Mouse (Mus musculus) liver, embryonic 11.5 days (tissue): ENCODE data around the gene Rpn1. TPM values are rescaled to one million over a fixed set of nuclear protein-coding genes. Genes with fewer than 3 reads are reported as not detected.

Source experiments
- ATAC-seq: fragments of 200-750 bp; cut with Nextera tagmentation; replicated peaks from 2 replicates; pipeline ENCODE4 v1.8.0; 2017; ENCODE audit warnings: moderate number of reproducible peaks, mild to moderate bottlenecking, moderate TSS enrichment, moderate library complexity; ENCODE audit not compliant: low FRiP score
- DNase-seq: peaks from one replicate; pipeline ENCODE4 v3.0.0-alpha.2; 2017; ENCODE audit warnings: low spot score
- H3K27ac ChIP-seq: fragments of 300-500 bp; sonication (generic); 2 replicates; pipeline ENCODE4 v1.5.1; 2014; ENCODE audit warnings: mild to moderate bottlenecking, low read depth, low read length, control low read depth
- H3K27me3 ChIP-seq: fragments of 300-500 bp; sonication (generic); replicated peaks from 2 replicates; pipeline ENCODE4 v1.6.1; 2014; ENCODE audit warnings: low read length, mixed read lengths; ENCODE audit not compliant: control insufficient read depth, insufficient read depth
- H3K36me3 ChIP-seq: fragments of 300-500 bp; sonication (generic); 2 replicates; pipeline ENCODE4 v1.6.1; 2014; ENCODE audit warnings: mild to moderate bottlenecking, low read length, moderate library complexity, mixed read lengths; ENCODE audit not compliant: control insufficient read depth, insufficient read depth
- H3K4me1 ChIP-seq: fragments of 300-500 bp; sonication (generic); replicated peaks from 2 replicates; pipeline ENCODE4 v1.6.1; 2014; ENCODE audit warnings: low read length, mixed read lengths; ENCODE audit not compliant: control insufficient read depth, insufficient read depth
- H3K4me2 ChIP-seq: fragments of 300-500 bp; sonication (generic); 2 replicates; pipeline ENCODE4 v1.6.1; 2014; ENCODE audit warnings: mild to moderate bottlenecking, control low read depth, moderate library complexity
- H3K4me3 ChIP-seq: fragments of 300-500 bp; sonication (generic); 2 replicates; pipeline ENCODE4 v1.5.1; 2014; ENCODE audit warnings: low read depth, low read length, control low read depth
- H3K9ac ChIP-seq: fragments of 300-500 bp; sonication (generic); 2 replicates; pipeline ENCODE4 v1.6.1; 2014; ENCODE audit warnings: low read depth, low read length, control low read depth
- H3K9me3 ChIP-seq: fragments of 300-500 bp; sonication (generic); 2 replicates; pipeline ENCODE4 v1.6.1; 2016; ENCODE audit warnings: low read length, inconsistent platforms, mixed read lengths; ENCODE audit not compliant: control insufficient read depth
- WGBS: fragments of 180-500 bp; shearing (Covaris S2); extraction: QIAGEN DNeasy Blood & Tissue Kit; methylation state at CpG from one replicate; pipeline ENCODE4 v1.1.7; 2014; 5-methylcytosine and 5-hydroxymethylcytosine counted together
- polyA plus RNA-seq: library from polyadenylated mRNA; unstranded; fragments of >200 nt; fragmentation: Nextera tagmentation; extraction: Ambion mirVana; gene quantifications from 2 replicates; pipeline ENCODE4 v1.2.1, GENCODE M21; 2014

Rpn1 gene
- polyA plus RNA-seq, 1 experiment from 2014 or later = 384 TPM

DNA sequence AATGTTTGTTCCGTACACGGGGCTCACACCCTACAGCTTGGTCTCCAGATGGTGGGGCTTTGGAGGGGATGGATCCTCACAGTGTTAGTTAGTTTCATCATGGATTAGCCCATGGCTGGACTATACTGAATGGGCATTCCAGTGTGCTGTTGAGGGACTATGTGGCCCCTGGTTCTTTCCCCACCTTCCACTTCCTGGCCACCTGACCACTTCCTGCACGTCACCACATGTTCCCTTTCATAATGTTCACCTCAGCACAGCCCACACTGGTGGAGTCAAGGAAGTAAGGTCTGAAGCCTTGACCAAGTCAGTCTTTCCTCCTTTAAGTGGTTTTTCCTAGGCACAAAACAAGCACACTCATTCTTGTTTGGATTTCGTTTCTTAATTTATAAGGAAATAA lies 23.7 kb upstream of the Rpn1 start:
- WGBS = 59% methylated on average over 4 of the region's 4 CpGs
- ATAC-seq (no peak), DNase-seq (no peak)
- Histone ChIP-seq H3K9ac (no peak overlapping the region), H3K27ac (no peak overlapping the region), H3K9me3 (no peaks in the 10 kb centered on the region), H3K36me3 (no peaks in the 10 kb centered on the region), H3K27me3 (no peaks in the 10 kb centered on the region), H3K4me3 (no peak overlapping the region), H3K4me2 (no peak overlapping the region), H3K4me1 (peaks cover 2% of the 10 kb centered on the region; the same call in 1 of the 2 replicates)

DNA sequence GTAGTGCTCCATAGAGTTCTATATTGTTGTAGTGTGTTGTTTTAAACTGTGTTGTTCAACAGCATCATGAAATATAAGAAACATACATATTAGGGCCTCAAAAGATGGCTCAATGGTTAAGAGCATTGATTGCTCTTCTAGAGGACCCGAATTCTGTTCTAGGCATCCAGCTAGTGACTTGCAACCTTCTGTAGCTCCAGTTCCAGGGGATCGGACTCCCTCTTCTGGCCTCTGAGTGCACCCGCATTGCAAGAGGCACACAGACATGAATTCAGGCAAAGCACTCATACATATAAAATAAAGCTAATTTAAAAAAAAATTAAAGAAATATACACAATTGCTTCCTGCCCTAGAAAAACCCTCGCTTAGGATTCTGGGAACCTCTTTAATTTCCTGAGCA lies 22.9 kb upstream of the Rpn1 start:
- no peaks in the 10 kb centered on the region for H3K36me3 ChIP-seq
- H3K4me1 ChIP-seq = 0 out of 2 replicates have a peak, but pooled peaks cover under 1% of the 10 kb centered on the region
- H3K27ac ChIP-seq = no peak overlapping the region
- H3K27me3 ChIP-seq = no peaks in the 10 kb centered on the region
- no peaks in the 10 kb centered on the region for H3K9me3 ChIP-seq
- WGBS = 81% methylated on average over 4 of the region's 4 CpGs
- no peak for ATAC-seq
- DNase-seq = no peak
- H3K4me2 ChIP-seq = no peak overlapping the region
- no peak overlapping the region for H3K9ac ChIP-seq
- no peak overlapping the region for H3K4me3 ChIP-seq

DNA sequence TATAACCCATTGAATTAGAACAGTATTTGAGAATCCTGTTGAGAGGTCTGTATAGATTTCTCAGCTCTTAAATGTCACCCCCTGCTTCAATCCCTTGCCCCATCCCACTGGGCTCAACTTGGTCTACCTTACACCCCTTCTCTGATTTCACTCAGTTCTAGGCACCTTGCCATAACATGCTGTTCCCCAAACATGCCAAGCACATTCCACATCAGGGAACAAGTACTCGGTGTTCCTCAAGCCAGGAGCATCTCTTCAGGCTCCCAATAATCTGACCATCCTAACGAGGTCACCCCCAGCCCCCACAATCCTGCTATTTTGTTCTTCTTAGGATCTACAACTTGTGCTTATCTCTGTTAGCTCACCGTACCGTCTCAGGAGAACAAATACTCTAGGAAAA lies 21.9 kb upstream of the Rpn1 start:
- Histone ChIP-seq H3K36me3 (no peaks in the 10 kb centered on the region), H3K9ac (no peak overlapping the region), H3K4me3 (no peak overlapping the region), H3K4me1 (no peaks in the 10 kb centered on the region), H3K27ac (no peak overlapping the region), H3K27me3 (no peaks in the 10 kb centered on the region), H3K4me2 (no peak overlapping the region), H3K9me3 (no peaks in the 10 kb centered on the region)
- DNase-seq (no peak), ATAC-seq (no peak)
- WGBS = 78% methylated on average over 4 of the region's 4 CpGs

DNA sequence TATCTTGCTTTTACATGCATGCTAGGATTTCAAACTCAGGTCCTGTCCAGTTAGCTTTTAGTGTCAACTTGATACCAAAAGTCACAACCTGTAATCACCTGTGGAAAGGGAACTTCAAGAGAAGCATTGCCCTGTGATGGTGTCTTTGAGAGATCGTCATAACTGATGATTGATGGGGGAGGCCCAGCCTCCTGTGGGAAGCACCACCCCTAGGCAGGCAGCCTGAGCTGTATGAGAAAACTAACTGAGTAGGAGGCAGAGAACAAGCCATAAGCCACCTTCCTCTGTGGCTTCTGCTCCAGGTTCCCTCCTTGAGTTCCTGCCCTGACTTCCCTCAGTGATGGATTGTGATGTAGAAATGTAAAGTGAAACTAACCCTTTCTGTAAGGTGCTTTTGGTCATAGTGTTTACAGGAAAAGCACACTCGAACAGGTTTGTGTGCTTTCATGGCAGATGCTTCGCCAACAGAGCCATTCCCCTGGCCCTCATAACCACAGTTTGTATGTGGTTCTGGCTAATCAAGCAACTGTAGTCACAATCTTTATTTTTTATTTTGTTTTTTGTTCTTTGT lies 20.1 kb upstream of the Rpn1 start:
- 71% methylated on average over 3 of the region's 3 CpGs for WGBS
- Histone ChIP-seq H3K4me1 (no peaks in the 10 kb centered on the region), H3K9me3 (no peaks in the 10 kb centered on the region), H3K27ac (no peak overlapping the region), H3K27me3 (no peaks in the 10 kb centered on the region), H3K4me2 (no peak overlapping the region), H3K4me3 (no peak overlapping the region), H3K9ac (no peak overlapping the region), H3K36me3 (no peaks in the 10 kb centered on the region)
- ATAC-seq (no peak), DNase-seq (no peak)

DNA sequence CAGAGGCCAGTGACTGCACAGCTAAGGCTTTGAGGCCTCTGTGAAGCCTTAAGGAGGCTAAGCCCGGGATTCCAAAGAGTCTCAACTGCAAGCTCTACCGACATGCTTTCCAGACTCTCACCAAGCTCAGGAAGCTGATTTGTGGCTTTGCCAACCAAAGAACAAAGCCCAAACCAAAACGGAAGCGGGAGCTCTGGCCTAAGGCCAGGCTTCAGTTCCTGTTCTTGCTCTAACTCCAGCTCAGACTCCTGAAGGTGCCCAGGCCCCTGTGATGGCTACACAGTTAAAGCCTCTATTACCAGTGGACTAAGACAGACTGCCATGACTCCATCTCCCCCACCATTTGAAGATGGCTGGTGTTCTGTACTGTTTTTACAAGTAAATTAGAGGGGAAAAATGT lies 19.2 kb upstream of the Rpn1 start:
- H3K36me3 ChIP-seq = no peaks in the 10 kb centered on the region
- 0 out of 2 replicates have a peak overlapping the region, but pooled peaks have one; percentile 19 for H3K27ac ChIP-seq
- H3K9me3 ChIP-seq = no peaks in the 10 kb centered on the region
- no peak for DNase-seq
- no peaks in the 10 kb centered on the region for H3K4me1 ChIP-seq
- H3K27me3 ChIP-seq = no peaks in the 10 kb centered on the region
- no peak overlapping the region for H3K4me3 ChIP-seq
- no peak overlapping the region for H3K9ac ChIP-seq
- ATAC-seq = no peak
- no peak overlapping the region for H3K4me2 ChIP-seq
- 32% methylated on average over 4 of the region's 4 CpGs for WGBS

DNA sequence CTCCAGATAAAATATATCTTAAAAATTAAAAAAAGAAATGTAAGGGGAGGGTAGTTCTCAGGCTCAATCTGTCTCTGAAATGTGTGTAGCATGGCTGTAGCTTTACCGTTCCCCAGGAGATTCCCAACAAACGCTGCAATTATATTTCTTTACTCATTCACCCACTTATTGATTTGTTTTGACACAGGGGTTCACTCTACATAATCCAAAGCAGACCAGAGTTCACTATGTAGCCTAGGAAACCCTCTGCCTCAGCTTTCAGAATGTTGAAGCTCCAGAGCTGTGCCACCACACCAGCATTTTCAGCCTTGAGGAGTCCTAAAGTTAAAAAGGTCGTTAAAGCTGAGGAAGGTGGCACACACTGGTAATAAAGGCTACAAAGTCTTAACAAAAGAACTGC lies 18.3 kb upstream of the Rpn1 start:
- Histone ChIP-seq H3K36me3 (no peaks in the 10 kb centered on the region), H3K27ac (no peak overlapping the region), H3K9ac (no peak overlapping the region), H3K4me1 (no peaks in the 10 kb centered on the region), H3K4me3 (no peak overlapping the region), H3K4me2 (no peak overlapping the region), H3K9me3 (no peaks in the 10 kb centered on the region), H3K27me3 (no peaks in the 10 kb centered on the region)
- DNase-seq (no peak), ATAC-seq (no peak)
- 76% methylated on average over 3 of the region's 3 CpGs for WGBS

DNA sequence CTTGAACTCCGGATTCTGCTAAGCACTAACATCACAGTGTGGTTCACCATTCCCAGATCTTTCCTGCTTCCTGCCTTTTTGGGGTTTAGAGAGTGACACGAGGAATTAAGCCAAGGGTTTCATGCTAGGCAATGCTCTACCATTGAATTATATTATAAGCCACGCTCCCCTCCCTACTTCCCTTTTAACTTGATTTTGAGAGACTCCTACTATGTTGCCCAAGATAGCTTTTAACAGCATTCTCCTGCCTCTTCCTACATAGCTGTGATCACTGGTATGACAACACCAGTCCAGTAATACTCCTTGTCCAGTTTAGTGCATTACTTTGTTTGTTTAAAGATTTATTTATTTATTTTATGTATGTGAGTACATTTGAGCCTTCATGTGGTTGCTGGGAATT lies 16.6 kb upstream of the Rpn1 start:
- WGBS = 47% methylated on average over 3 of the region's 3 CpGs
- Histone ChIP-seq H3K9me3 (no peaks in the 10 kb centered on the region), H3K27me3 (no peaks in the 10 kb centered on the region), H3K27ac (no peak overlapping the region), H3K4me1 (no peaks in the 10 kb centered on the region), H3K4me3 (no peak overlapping the region), H3K36me3 (no peaks in the 10 kb centered on the region), H3K4me2 (no peak overlapping the region), H3K9ac (no peak overlapping the region)
- no peak for ATAC-seq
- DNase-seq = no peak

DNA sequence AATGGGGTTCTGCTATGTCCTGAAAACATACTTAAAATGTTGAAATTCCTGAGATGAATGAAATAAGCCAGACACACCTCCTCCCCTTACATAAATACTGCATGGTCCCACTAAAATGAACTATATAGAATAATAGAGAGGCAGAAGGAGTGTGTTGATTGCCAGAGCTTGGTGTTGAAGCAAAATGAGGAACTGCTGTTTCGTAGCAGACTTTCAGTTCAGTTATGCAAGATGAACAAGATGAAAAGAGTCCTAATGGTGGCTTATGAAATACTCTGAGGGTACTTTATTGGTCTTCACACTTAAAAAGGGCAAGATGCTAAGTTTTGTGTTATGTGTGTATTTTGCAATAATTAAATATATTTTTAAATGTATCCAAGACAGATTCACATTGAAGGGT lies 15.5 kb upstream of the Rpn1 start:
- WGBS = 63% methylated on average over 1 of the region's 1 CpGs

DNA sequence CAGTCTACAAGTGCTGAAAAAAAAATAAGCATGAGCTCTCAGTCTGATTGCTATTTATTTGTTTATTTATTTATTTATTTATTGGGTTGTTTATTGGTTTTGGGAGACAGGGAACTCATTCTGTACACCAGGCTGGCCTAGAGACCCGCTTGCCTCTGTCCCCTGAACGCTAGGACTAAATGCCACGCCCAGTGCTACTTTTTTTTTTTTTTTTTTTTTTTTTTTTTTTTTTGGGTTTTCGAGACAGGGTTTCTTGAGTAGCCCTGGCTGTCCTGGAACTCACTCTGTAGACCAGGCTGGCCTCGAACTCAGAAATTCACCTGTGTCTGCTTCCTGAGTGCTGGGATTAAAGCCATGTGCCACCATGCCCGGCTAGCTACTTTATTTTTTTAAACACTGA lies 13.8 kb upstream of the Rpn1 start:
- H3K27me3 ChIP-seq = no peaks in the 10 kb centered on the region
- no peak overlapping the region for H3K4me3 ChIP-seq
- H3K4me1 ChIP-seq = no peaks in the 10 kb centered on the region
- H3K27ac ChIP-seq = no peak overlapping the region
- H3K9me3 ChIP-seq = no peaks in the 10 kb centered on the region
- no peaks in the 10 kb centered on the region for H3K36me3 ChIP-seq
- DNase-seq (no peak), ATAC-seq (no peak)
- no peak overlapping the region for H3K9ac ChIP-seq
- no peak overlapping the region for H3K4me2 ChIP-seq
- 66% methylated on average over 6 of the region's 6 CpGs for WGBS

More for the DNA sequence above, 15.5 kb upstream of the Rpn1 start:
- ATAC-seq (no peak), DNase-seq (no peak)
- Histone ChIP-seq H3K4me3 (no peak overlapping the region), H3K4me1 (no peaks in the 10 kb centered on the region), H3K9me3 (no peaks in the 10 kb centered on the region), H3K9ac (no peak overlapping the region), H3K27ac (no peak overlapping the region), H3K36me3 (no peaks in the 10 kb centered on the region), H3K27me3 (no peaks in the 10 kb centered on the region), H3K4me2 (no peak overlapping the region)
